8 mouse cellular contexts compared by ENCODE assay signal in the genomic region with DNA sequence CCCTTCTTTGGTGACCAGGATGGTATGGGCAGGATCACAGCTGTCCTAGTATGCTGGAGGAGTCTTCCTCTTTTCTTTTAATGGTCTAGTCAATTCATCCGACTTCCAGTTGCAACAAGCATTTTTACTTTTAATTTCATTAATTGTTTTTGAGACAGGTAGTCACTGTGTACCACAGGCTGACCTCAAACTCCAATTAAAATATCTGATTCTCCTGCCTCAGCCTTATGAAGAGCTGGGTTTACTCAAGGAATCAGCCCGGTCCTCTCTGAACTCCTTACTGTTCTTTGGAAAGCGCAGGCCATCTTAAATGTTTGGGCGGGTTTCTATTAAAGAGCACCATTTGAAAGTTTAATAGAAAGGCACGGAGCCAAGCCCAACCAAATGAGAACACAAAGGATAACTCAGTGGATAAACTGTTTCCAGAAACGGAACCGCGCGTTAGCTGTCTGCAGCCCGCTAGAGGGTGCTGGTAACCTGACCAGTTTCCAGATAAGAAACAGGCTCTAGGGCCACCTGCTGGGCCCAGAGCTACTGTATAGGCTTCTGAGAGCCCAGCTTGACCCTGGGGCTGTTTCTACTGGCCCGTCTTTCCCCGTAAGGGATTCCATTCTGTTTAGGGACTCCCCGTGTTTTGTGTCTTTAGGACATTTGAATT. TPM values are rescaled to one million over a fixed set of nuclear protein-coding genes. Genes with fewer than 3 reads are reported as not detected.
A peak's percentile ranks its signal among the peaks of the same experiment; 100 is the strongest.
DNase-seq lines count a peak whose midpoint lies in the region; ATAC-seq and TF ChIP-seq lines count a peak whose summit lies in the region.

No protein-coding gene starts in this region.

- peak; percentile 94 for DNase-seq in brain, adult 2 months (ENCODE audit: low read depth, low spot score)
- DNase-seq in heart, postnatal 0 days (ENCODE audit: low spot score): peak; percentile 68
- peak; percentile 87 to 92 for DNase-seq in kidney, postnatal 4 days
- DNase-seq in telencephalon, adult 2 months (ENCODE audit: low read depth, low spot score): peak; percentile 76

- H3K27ac ChIP-seq in heart, postnatal 0 days (ENCODE audit: low read depth): no peak overlapping the region
- no peak overlapping the region for H3K27ac ChIP-seq in liver, embryonic 16.5 days (ENCODE audit: low read length)
- no peak overlapping the region for H3K27ac ChIP-seq in neural tube, embryonic 14.5 days (ENCODE audit: low read depth, low read length)

- peak; percentile 68 for ATAC-seq in CD4-positive, CD25-positive, alpha-beta regulatory T cell, adult 4 months
- ATAC-seq in erythroid progenitor cell, adult 5-6 weeks (replicated peaks; ENCODE audit: low FRiP score, poor library complexity, severe bottlenecking): peak; percentile 81
- ATAC-seq in heart, postnatal 0 days (ENCODE audit: insufficient read depth, low read depth): peak; percentile 84; the same call in 1 of the 2 replicates
- ATAC-seq in liver, embryonic 16.5 days (ENCODE audit: low read depth): peak; percentile 78
- ATAC-seq in neural tube, embryonic 14.5 days (ENCODE audit: low read depth): peak; percentile 80

- 11% methylated on average over 13 of the region's 13 CpGs for WGBS in heart, postnatal 0 days
- WGBS in liver, embryonic 16.5 days (ENCODE audit: insufficient replicate concordance): 8% methylated on average over 13 of the region's 13 CpGs
- WGBS in neural tube, embryonic 14.5 days: 13% methylated on average over 13 of the region's 13 CpGs

- no peaks in the 10 kb centered on the region for H3K9me3 ChIP-seq in heart, postnatal 0 days (replicated peaks; ENCODE audit: control insufficient read depth, low read length)
- H3K9me3 ChIP-seq in liver, embryonic 16.5 days (replicated peaks; ENCODE audit: control insufficient read depth, low read length): no peaks in the 10 kb centered on the region
- no peaks in the 10 kb centered on the region for H3K9me3 ChIP-seq in neural tube, embryonic 14.5 days (ENCODE audit: control insufficient read depth, low read length)

- H3K4me1 ChIP-seq in heart, postnatal 0 days (ENCODE audit: control insufficient read depth, insufficient read depth): no peaks in the 10 kb centered on the region
- H3K4me1 ChIP-seq in liver, embryonic 16.5 days (ENCODE audit: control insufficient read depth, low read depth, low read length): no peaks in the 10 kb centered on the region
- H3K4me1 ChIP-seq in neural tube, embryonic 14.5 days (ENCODE audit: control insufficient read depth, insufficient read depth, low read length): no peaks in the 10 kb centered on the region

- no peak for TF ChIP-seq EP300 in heart, postnatal 0 days (IDR thresholded peaks at IDR 0.05; ENCODE audit: low read depth)

- H3K4me2 ChIP-seq in heart, postnatal 0 days (ENCODE audit: low read depth, low read length): no peak overlapping the region
- no peak overlapping the region for H3K4me2 ChIP-seq in liver, embryonic 16.5 days (ENCODE audit: low read depth, low read length)
- no peak overlapping the region for H3K4me2 ChIP-seq in neural tube, embryonic 14.5 days (ENCODE audit: low read depth, low read length)

- no peak overlapping the region; the same call in 1 of the 2 replicates for H3K9ac ChIP-seq in heart, postnatal 0 days (replicated peaks; ENCODE audit: low read depth, low read length)
- H3K9ac ChIP-seq in liver, embryonic 16.5 days (ENCODE audit: low read depth, low read length): no peak overlapping the region
- no peak overlapping the region for H3K9ac ChIP-seq in neural tube, embryonic 14.5 days (replicated peaks; ENCODE audit: low read depth, low read length)

- no peak overlapping the region for H3K4me3 ChIP-seq in heart, postnatal 0 days (ENCODE audit: low read depth, low read length)
- H3K4me3 ChIP-seq in liver, embryonic 16.5 days (ENCODE audit: low read depth, low read length): no peak overlapping the region
- H3K4me3 ChIP-seq in neural tube, embryonic 14.5 days (ENCODE audit: low read depth, low read length): no peak overlapping the region

- peak; percentile 88 for TF ChIP-seq CTCF in heart, postnatal 0 days (IDR thresholded peaks at IDR 0.05; ENCODE audit: low read depth)

- H3K36me3 ChIP-seq in heart, postnatal 0 days (replicated peaks; ENCODE audit: control insufficient read depth, insufficient read depth, low read length): no peaks in the 10 kb centered on the region
- no peaks in the 10 kb centered on the region for H3K36me3 ChIP-seq in liver, embryonic 16.5 days (ENCODE audit: control insufficient read depth, insufficient read depth)
- no peaks in the 10 kb centered on the region for H3K36me3 ChIP-seq in neural tube, embryonic 14.5 days (ENCODE audit: control insufficient read depth, insufficient read depth, low read length)

- no peaks in the 10 kb centered on the region for H3K27me3 ChIP-seq in heart, postnatal 0 days (ENCODE audit: control insufficient read depth, insufficient read depth, low read length)
- H3K27me3 ChIP-seq in liver, embryonic 16.5 days (ENCODE audit: control insufficient read depth, insufficient read depth, low read depth, low read length): no peaks in the 10 kb centered on the region
- no peaks in the 10 kb centered on the region for H3K27me3 ChIP-seq in neural tube, embryonic 14.5 days (ENCODE audit: control insufficient read depth, insufficient read depth, low read length)

RNA-seq across cellular contexts. Expression of gene Fam178b, which starts 1.0 kb away (rescaled TPM):
- polyA plus RNA-seq in CD4-positive, CD25-positive, alpha-beta regulatory T cell, adult 4 months (2017; shearing (Covaris generic)): not detected
- not detected in 2 replicates for total RNA-seq in erythroid progenitor cell, adult 5-6 weeks (2015; ENCODE audit: low replicate concordance)
- total RNA-seq in erythroid progenitor cell, adult 5-6 weeks (2017; ENCODE audit: low replicate concordance): not detected in 2 replicates
- not detected in 2 replicates for total RNA-seq in heart, postnatal 0 days (2014; rRNA removed; ENCODE audit: low replicate concordance)
- polyA plus RNA-seq in heart, postnatal 0 days (2015; fragmentation: Nextera tagmentation; extraction: Ambion mirVana): 0.81 and 1.5 TPM in 2 replicates
- polyA plus RNA-seq in liver, embryonic 16.5 days (2015; fragmentation: Nextera tagmentation; extraction: Ambion mirVana): 0.14 and 0.37 TPM in 2 replicates
- polyA plus RNA-seq in neural tube, embryonic 14.5 days (2014; fragmentation: Nextera tagmentation; extraction: Ambion mirVana): not detected in 2 replicates

RNA-seq across cellular contexts. Expression of gene Cox5b, which starts 7.3 kb away (rescaled TPM):
- 100 to 1,000 TPM; 191 to 317 TPM for polyA plus RNA-seq in CD4-positive, CD25-positive, alpha-beta regulatory T cell, adult 4 months (2017; shearing (Covaris generic))
- 138 and 208 TPM in 2 replicates for total RNA-seq in erythroid progenitor cell, adult 5-6 weeks (2015; ENCODE audit: low replicate concordance)
- total RNA-seq in erythroid progenitor cell, adult 5-6 weeks (2017; ENCODE audit: low replicate concordance): 116 and 354 TPM in 2 replicates
- total RNA-seq in heart, postnatal 0 days (2014; rRNA removed; ENCODE audit: low replicate concordance): 1,006 and 1,233 TPM in 2 replicates
- polyA plus RNA-seq in heart, postnatal 0 days (2015; fragmentation: Nextera tagmentation; extraction: Ambion mirVana): 2,595 and 2,702 TPM in 2 replicates
- polyA plus RNA-seq in liver, embryonic 16.5 days (2015; fragmentation: Nextera tagmentation; extraction: Ambion mirVana): 371 and 385 TPM in 2 replicates
- polyA plus RNA-seq in neural tube, embryonic 14.5 days (2014; fragmentation: Nextera tagmentation; extraction: Ambion mirVana): 700 and 834 TPM in 2 replicates

RNA-seq across cellular contexts. Expression of gene 4933424G06Rik, which starts 26.0 kb away (rescaled TPM):
- polyA plus RNA-seq in CD4-positive, CD25-positive, alpha-beta regulatory T cell, adult 4 months (2017; shearing (Covaris generic)): not detected
- total RNA-seq in erythroid progenitor cell, adult 5-6 weeks (2015; ENCODE audit: low replicate concordance): not detected in 2 replicates
- not detected in 2 replicates for total RNA-seq in erythroid progenitor cell, adult 5-6 weeks (2017; ENCODE audit: low replicate concordance)
- not detected in 2 replicates for total RNA-seq in heart, postnatal 0 days (2014; rRNA removed; ENCODE audit: low replicate concordance)
- not detected in 2 replicates for polyA plus RNA-seq in heart, postnatal 0 days (2015; fragmentation: Nextera tagmentation; extraction: Ambion mirVana)
- not detected in 2 replicates for polyA plus RNA-seq in liver, embryonic 16.5 days (2015; fragmentation: Nextera tagmentation; extraction: Ambion mirVana)
- polyA plus RNA-seq in neural tube, embryonic 14.5 days (2014; fragmentation: Nextera tagmentation; extraction: Ambion mirVana): 0.40 and 0.92 TPM in 2 replicates

RNA-seq across cellular contexts. Expression of gene Actr1b, which starts 30.3 kb away (rescaled TPM):
- 10 to 100 TPM; 39.0 to 63.5 TPM for polyA plus RNA-seq in CD4-positive, CD25-positive, alpha-beta regulatory T cell, adult 4 months (2017; shearing (Covaris generic))
- 8.0 and 9.4 TPM in 2 replicates for total RNA-seq in erythroid progenitor cell, adult 5-6 weeks (2015; ENCODE audit: low replicate concordance)
- total RNA-seq in erythroid progenitor cell, adult 5-6 weeks (2017; ENCODE audit: low replicate concordance): 17.5 and 19.1 TPM in 2 replicates
- total RNA-seq in heart, postnatal 0 days (2014; rRNA removed; ENCODE audit: low replicate concordance): 80.5 and 96.8 TPM in 2 replicates
- polyA plus RNA-seq in heart, postnatal 0 days (2015; fragmentation: Nextera tagmentation; extraction: Ambion mirVana): 67.1 and 67.5 TPM in 2 replicates
- 25.4 and 26.0 TPM in 2 replicates for polyA plus RNA-seq in liver, embryonic 16.5 days (2015; fragmentation: Nextera tagmentation; extraction: Ambion mirVana)
- 103 and 117 TPM in 2 replicates for polyA plus RNA-seq in neural tube, embryonic 14.5 days (2014; fragmentation: Nextera tagmentation; extraction: Ambion mirVana)
